Mouse (Mus musculus): ENCODE data around the gene Pdia2.

DNA sequence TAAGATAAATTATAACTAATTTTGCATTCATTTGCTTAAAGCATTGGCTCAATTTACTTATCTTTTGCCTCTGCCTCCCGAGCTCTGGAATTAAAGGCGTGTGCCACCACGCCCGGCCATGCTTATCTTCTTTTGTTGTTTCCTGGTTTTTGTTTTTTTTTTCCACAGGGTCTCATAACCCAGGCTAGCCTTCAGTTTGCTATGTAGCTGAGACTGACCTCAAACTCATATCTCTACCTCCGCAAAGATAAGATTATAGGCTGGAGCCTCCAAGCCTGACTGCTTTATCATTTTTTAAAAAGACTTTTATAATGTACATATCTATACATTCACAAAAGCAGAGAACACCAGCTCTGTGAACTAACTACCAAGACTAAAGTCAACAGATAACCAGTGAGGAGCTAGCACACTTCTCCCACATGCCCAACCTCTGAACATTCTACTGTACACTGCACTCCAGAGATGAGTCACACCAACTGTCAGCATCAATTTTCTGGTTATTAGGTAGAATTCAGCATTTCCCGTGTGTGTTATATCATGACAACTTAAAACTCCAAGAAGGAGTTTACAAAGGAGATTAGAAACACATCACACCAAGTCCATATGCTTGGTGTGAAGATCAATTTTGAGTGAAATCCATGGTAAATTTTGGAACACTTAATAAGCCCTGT is 41.4 kb upstream of the Pdia2 start:
- TF ChIP-seq CTCF (IDR thresholded peaks at IDR 0.05; ENCODE audit: low read depth, low read length) (no peak), POLR2A (IDR thresholded peaks at IDR 0.05; ENCODE audit: extremely low read depth, insufficient read depth, low read length) (no peak)

Data from liver, adult 2 months (tissue).